In genomic region chr3:149088621-149089128, GRCm38 (mm10) we compare ENCODE assay signal across 8 mouse cellular contexts.
DNase-seq lines count a peak whose midpoint lies in the region; ATAC-seq and TF ChIP-seq lines count a peak whose summit lies in the region.

No protein-coding gene starts in this region.

- TF ChIP-seq CTCF in liver, embryonic 14.5 days (IDR thresholded peaks at IDR 0.05; ENCODE audit: low read depth): no peak

- H3K4me2 ChIP-seq in hindbrain, embryonic 11.5 days (replicated peaks; ENCODE audit: low read depth, low read length): peak overlapping the region; percentile 53
- peak overlapping the region; percentile 42 for H3K4me2 ChIP-seq in liver, embryonic 14.5 days (ENCODE audit: low read depth)

- no peaks in the 10 kb centered on the region for H3K36me3 ChIP-seq in hindbrain, embryonic 11.5 days (ENCODE audit: control insufficient read depth, insufficient read depth, low read length)
- H3K36me3 ChIP-seq in liver, embryonic 14.5 days (replicated peaks; ENCODE audit: control insufficient read depth, insufficient read depth, low read depth): no peaks in the 10 kb centered on the region
- H3K36me3 ChIP-seq in splenic B cell, adult 2 months (ENCODE audit: control insufficient read depth, insufficient read depth, low read length, poor library complexity, severe bottlenecking): no peaks in the 10 kb centered on the region

- H3K4me1 ChIP-seq in hindbrain, embryonic 11.5 days (replicated peaks; ENCODE audit: control insufficient read depth, insufficient read depth, low read length): 0 out of 2 replicates have a peak, but pooled peaks cover 2% of the 10 kb centered on the region
- peaks cover 0 to 24% of the 10 kb centered on the region in 2 experiments; a peak in 2 of 4 replicates for H3K4me1 ChIP-seq in liver, embryonic 14.5 days (replicated peaks; ENCODE audit: control insufficient read depth in 2 of 2, insufficient read depth in 2 of 2, low read length in 1 of 2)

- ATAC-seq in hindbrain, embryonic 11.5 days (ENCODE audit: low FRiP score): peak; percentile 65
- peak; percentile 42; the same call in 1 of the 2 replicates for ATAC-seq in liver, embryonic 14.5 days (ENCODE audit: insufficient read depth)

- H3K27ac ChIP-seq in hindbrain, embryonic 11.5 days (ENCODE audit: low read depth, low read length): no peak overlapping the region
- no peak overlapping the region for H3K27ac ChIP-seq in liver, embryonic 14.5 days

- H3K4me3 ChIP-seq in hindbrain, embryonic 11.5 days (ENCODE audit: low read depth, low read length): peak overlapping the region; percentile 21
- peak overlapping the region; percentile 3 to 44; a peak in 2 of 4 replicates for H3K4me3 ChIP-seq in liver, embryonic 14.5 days (ENCODE audit: insufficient read depth in 1 of 2, low read depth in 2 of 2, low read length in 2 of 2)

- no peak for TF ChIP-seq EP300 in liver, embryonic 14.5 days (IDR thresholded peaks at IDR 0.05; ENCODE audit: low read depth)

- DNase-seq in cerebellum, postnatal 10 days: peak; percentile 52 to 59
- DNase-seq in cerebellum, adult 8-10 months: no peak
- peak; percentile 57 for DNase-seq in embryo, embryonic 9.5 days (ENCODE audit: extremely low spot score)
- peak; percentile 71 for DNase-seq in hindbrain, embryonic 11.5 days (ENCODE audit: low spot score)
- no peak for DNase-seq in liver, embryonic 14.5 days (ENCODE audit: low read depth in 3 of 3, low spot score in 3 of 3)
- DNase-seq in splenic B cell, adult 2 months (ENCODE audit: low read depth, low spot score): peak; percentile 11
- DNase-seq in adrenal gland, postnatal 14 days: no peak
- DNase-seq in adrenal gland, adult 2 months: no peak

- 8% methylated on average over 16 of the region's 16 CpGs for WGBS in hindbrain, embryonic 11.5 days
- 2% methylated on average over 16 of the region's 16 CpGs for WGBS in liver, embryonic 14.5 days (ENCODE audit: insufficient replicate concordance)

- H3K9me3 ChIP-seq in hindbrain, embryonic 11.5 days (ENCODE audit: control insufficient read depth, low read length): no peaks in the 10 kb centered on the region
- no peaks in the 10 kb centered on the region for H3K9me3 ChIP-seq in liver, embryonic 14.5 days (ENCODE audit: control insufficient read depth, low read length)

- H3K27me3 ChIP-seq in hindbrain, embryonic 11.5 days (ENCODE audit: control insufficient read depth, insufficient read depth, low read length): no peaks in the 10 kb centered on the region
- H3K27me3 ChIP-seq in liver, embryonic 14.5 days (ENCODE audit: control insufficient read depth, insufficient read depth, low read length): no peaks in the 10 kb centered on the region
- H3K27me3 ChIP-seq in splenic B cell, adult 2 months (ENCODE audit: control insufficient read depth, insufficient read depth, low read length, poor library complexity, severe bottlenecking): no peaks in the 10 kb centered on the region

- H3K9ac ChIP-seq in hindbrain, embryonic 11.5 days (ENCODE audit: low read depth, low read length): peak overlapping the region; percentile 51; the same call in 1 of the 2 replicates
- no peak overlapping the region for H3K9ac ChIP-seq in liver, embryonic 14.5 days (replicated peaks)

Comparison
In these comparisons a context has a peak if more than half of its experiments do, and no peak if none do; other contexts are left out.
1. DNase-seq: peak in cerebellum, postnatal 10 days (2 of 2), embryo, embryonic 9.5 days (single experiment), hindbrain, embryonic 11.5 days (single experiment) and splenic B cell, adult 2 months (single experiment); none in cerebellum, adult 8-10 months (single experiment), liver, embryonic 14.5 days (0 of 3), adrenal gland, postnatal 14 days (single experiment) and adrenal gland, adult 2 months (single experiment).